Mouse (Mus musculus) heart, postnatal 0 days (tissue): ENCODE data around the gene Synrg.

Experiments used
- CTCF ChIP-seq: IDR thresholded peaks from 2 replicates; pipeline ENCODE4 v1.5.1; 2016; ENCODE audit warnings: antibody characterized with exemption, control low read depth, low read depth
- EP300 ChIP-seq: IDR thresholded peaks from 2 replicates; pipeline ENCODE4 v1.6.1; 2016; ENCODE audit warnings: antibody characterized with exemption, low read depth

DNA sequence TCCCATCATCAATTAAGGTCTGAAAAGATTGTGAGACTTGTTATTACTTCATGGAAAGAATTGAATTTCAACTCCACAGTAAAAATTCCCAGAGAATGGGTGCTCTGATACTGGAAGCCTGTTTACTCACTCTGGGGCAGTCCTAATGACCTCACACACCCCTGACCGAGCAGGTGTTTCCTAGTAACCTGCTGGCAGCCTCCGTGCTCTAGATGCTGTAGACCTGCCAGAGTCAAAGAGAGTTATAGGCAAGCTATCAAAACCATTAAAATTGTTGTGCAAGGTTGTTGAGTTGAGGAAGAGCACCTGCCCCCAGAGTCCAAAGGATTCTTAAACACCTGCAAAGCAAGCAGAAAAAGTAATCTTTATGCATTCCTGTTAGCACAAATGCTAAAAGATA lies 41.6 kb upstream of the Synrg start:
- TF ChIP-seq CTCF, result no peak
- no peak for TF ChIP-seq EP300
